Mouse (Mus musculus): Measurements from ENCODE around the gene Ptch1. TPM values are rescaled to one million over a fixed set of nuclear protein-coding genes. Genes with fewer than 3 reads are reported as not detected.

Gene Ptch1
- polyA plus RNA-seq (2012; rRNA removed), result 10.8 and 11.9 TPM in 2 replicates

GRCm38 (mm10) chr13:63573256-63573835, at the start of gene Ptch1:
Ptch1 (minus strand) TSS chr13:63573598.

GRCm38 (mm10) chr13:63496646-63497582, 76.5 kb downstream of the Ptch1 start, which contains the start of gene Fancc:
Fancc (minus strand) TSS chr13:63497278.

Other genes with a start within 250 kb of the Ptch1 start
- 2.9 and 3.1 TPM in 2 replicates for gene Fancc, start 76.3 kb downstream of the Ptch1 start, polyA plus RNA-seq (2012; rRNA removed)
- 1.2 and 1.9 TPM in 2 replicates for gene Ercc6l2, start 241.6 kb upstream of the Ptch1 start, polyA plus RNA-seq (2012; rRNA removed)